Mouse (Mus musculus) CH12.LX (cell line): ENCODE measurements around the gene Spp2.

Source experiments
- BHLHE40 ChIP-seq: IDR thresholded peaks from 2 replicates; pipeline ENCODE4 v1.6.1; 2011; ENCODE audit warnings: mild to moderate bottlenecking, low read depth, low read length, improper control_type of control experiment
- CHD1 ChIP-seq: IDR thresholded peaks from 2 replicates; pipeline ENCODE4 v1.6.1; 2012; ENCODE audit warnings: low read depth, low read length, improper control_type of control experiment, inconsistent platforms
- CHD2 ChIP-seq: IDR thresholded peaks from 2 replicates; pipeline ENCODE4 v1.6.1; 2011; ENCODE audit warnings: low read length, improper control_type of control experiment
- CTCF ChIP-seq, 2 experiments: IDR thresholded peaks in 1 of 2; conservative IDR thresholded peaks in 1 of 2; 2 replicates each; pipeline ENCODE4 v1.5.1; 2011 to 2012; ENCODE audit warnings: low read depth in 2 of 2, low read length in 2 of 2, improper control_type of control experiment in 1 of 2, inconsistent platforms in 1 of 2, mild to moderate bottlenecking in 1 of 2, moderate library complexity in 1 of 2
- E2F4 ChIP-seq: IDR thresholded peaks from 2 replicates; pipeline ENCODE4 v1.6.1; 2011; ENCODE audit warnings: low read depth, low read length, improper control_type of control experiment; ENCODE audit not compliant: insufficient replicate concordance
- ELF1 ChIP-seq: IDR thresholded peaks from 2 replicates; pipeline ENCODE4 v1.6.1; 2014; ENCODE audit warnings: low read depth, mild to moderate bottlenecking, inconsistent platforms, low read length, improper control_type of control experiment
- EP300 ChIP-seq: IDR thresholded peaks from 2 replicates; pipeline ENCODE4 v1.6.1; 2011; ENCODE audit warnings: low read length, improper control_type of control experiment
- HCFC1 ChIP-seq: IDR thresholded peaks from 2 replicates; pipeline ENCODE4 v1.6.1; 2012; ENCODE audit warnings: low read depth, mild to moderate bottlenecking, inconsistent platforms, low read length, improper control_type of control experiment
- KAT2A ChIP-seq: IDR thresholded peaks from 2 replicates; pipeline ENCODE4 v1.6.1; 2012; ENCODE audit warnings: low read length, improper control_type of control experiment, inconsistent platforms; ENCODE audit not compliant: insufficient replicate concordance
- MAX ChIP-seq: IDR thresholded peaks from 2 replicates; pipeline ENCODE4 v1.6.1; 2011; ENCODE audit warnings: low read length, improper control_type of control experiment
- NELFE ChIP-seq: IDR thresholded peaks from 2 replicates; pipeline ENCODE4 v1.6.1; 2011; ENCODE audit warnings: low read depth, low read length, improper control_type of control experiment
- POLR2A ChIP-seq: IDR thresholded peaks from 2 replicates; pipeline ENCODE4 v1.6.1; 2011; ENCODE audit warnings: low read depth, mild to moderate bottlenecking, improper control_type of control experiment, low read length
- UBTF ChIP-seq: IDR thresholded peaks from 2 replicates; pipeline ENCODE4 v1.6.1; 2012; ENCODE audit warnings: low read depth, mild to moderate bottlenecking, inconsistent platforms, low read length, improper control_type of control experiment, moderate library complexity
- ZNF384 ChIP-seq: IDR thresholded peaks from 2 replicates; pipeline ENCODE4 v1.6.1; 2012; ENCODE audit warnings: low read depth, low read length, improper control_type of control experiment, inconsistent platforms

- no peak for TF ChIP-seq E2F4
- no peak for TF ChIP-seq CTCF (conservative IDR thresholded peaks at IDR 0.05 in 1 of 2, IDR thresholded peaks at IDR 0.05 in 1 of 2; ENCODE audit: low read depth in 2 of 2, low read length in 2 of 2)
- no peak for TF ChIP-seq UBTF
- TF ChIP-seq MAX, result no peak
- no peak for TF ChIP-seq CHD2
- no peak for TF ChIP-seq POLR2A
- no peak for TF ChIP-seq CHD1
- no peak for TF ChIP-seq ZNF384
- no peak for TF ChIP-seq ELF1
- TF ChIP-seq EP300, result no peak
- no peak for TF ChIP-seq HCFC1
- no peak for TF ChIP-seq NELFE
- TF ChIP-seq BHLHE40, result no peak
- no peak for TF ChIP-seq KAT2A
Measured at GRCm38 (mm10) chr1:88378446-88378845, 28.3 kb upstream of the Spp2 start.
